Mouse (Mus musculus) cortical plate, adult 2 months (tissue): ENCODE data around the gene Gm29133.

Experiments
- CTCF ChIP-seq: fragments of 200-500 bp; IDR thresholded peaks from 2 replicates; pipeline ENCODE4 v1.5.1; 2011; ENCODE audit warnings: mild to moderate bottlenecking, control low read depth, low read length; ENCODE audit not compliant: insufficient read depth; ENCODE audit errors: extremely low read depth
- POLR2A ChIP-seq: fragments of 200-500 bp; IDR thresholded peaks from 2 replicates; pipeline ENCODE4 v1.6.1; 2011; ENCODE audit warnings: mild to moderate bottlenecking, low read length, control low read depth; ENCODE audit not compliant: insufficient read depth; ENCODE audit errors: extremely low read depth

DNA sequence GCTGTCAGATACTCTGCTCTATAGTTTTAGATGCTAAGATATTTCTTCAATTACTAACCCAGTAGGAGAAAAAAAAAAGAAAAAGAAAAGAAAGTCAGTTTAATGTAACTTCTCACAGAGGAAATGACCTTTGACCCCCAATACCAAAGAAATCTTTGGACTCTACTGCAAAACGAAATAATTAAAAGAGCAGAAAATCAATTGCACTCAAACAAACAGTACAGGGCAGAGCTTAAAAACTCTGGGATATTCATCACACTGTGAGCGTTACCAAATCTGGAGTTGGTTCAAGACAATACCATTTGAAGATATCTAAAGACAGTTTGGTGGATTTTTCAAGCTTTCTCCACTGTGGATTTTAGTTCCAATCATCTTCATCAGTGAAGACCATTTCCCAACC, 15.4 kb downstream of the Gm29133 start:
- TF ChIP-seq POLR2A, result no peak
- no peak for TF ChIP-seq CTCF
